Mouse (Mus musculus) testis, adult 2 months (tissue): ENCODE measurements around the gene Hdac7. TPM values are rescaled to one million over a fixed set of nuclear protein-coding genes. Genes with fewer than 3 reads are reported as not detected.

Experiments used
- H3K27ac ChIP-seq: fragments of 200-500 bp; 2 replicates; pipeline ENCODE4 v1.5.1; 2012; ENCODE audit warnings: low read depth, low read length; ENCODE audit not compliant: control insufficient read depth, insufficient read depth
- H3K27me3 ChIP-seq: fragments of 200-500 bp; 2 replicates; pipeline ENCODE4 v1.6.1; 2012; ENCODE audit warnings: mild to moderate bottlenecking, low read length, moderate library complexity; ENCODE audit not compliant: control insufficient read depth, insufficient read depth
- H3K36me3 ChIP-seq: fragments of 200-500 bp; 2 replicates; pipeline ENCODE4 v1.6.1; 2012; ENCODE audit warnings: mild to moderate bottlenecking, low read length; ENCODE audit not compliant: control insufficient read depth, insufficient read depth
- H3K4me1 ChIP-seq: fragments of 200-500 bp; 2 replicates; pipeline ENCODE4 v1.6.1; 2012; ENCODE audit warnings: low read length; ENCODE audit not compliant: control insufficient read depth, insufficient read depth
- H3K4me3 ChIP-seq: fragments of 200-500 bp; 2 replicates; pipeline ENCODE4 v1.5.1; 2012; ENCODE audit warnings: low read depth, mild to moderate bottlenecking, low read length, moderate library complexity, mixed read lengths; ENCODE audit not compliant: control insufficient read depth
- CTCF ChIP-seq: fragments of 200-500 bp; IDR thresholded peaks from 2 replicates; pipeline ENCODE4 v1.5.1; 2012; ENCODE audit warnings: low read depth, mild to moderate bottlenecking, inconsistent platforms, low read length, moderate library complexity; ENCODE audit not compliant: control insufficient read depth, insufficient read depth, insufficient replicate concordance
- POLR2A ChIP-seq: fragments of 200-500 bp; IDR thresholded peaks from 2 replicates; pipeline ENCODE4 v1.6.1; 2012; ENCODE audit warnings: low read depth, mild to moderate bottlenecking, inconsistent platforms, low read length, moderate library complexity; ENCODE audit not compliant: control insufficient read depth
- polyA plus RNA-seq: library from polyadenylated mRNA; depleted of rRNA; stranded (reverse); fragments of >200 nt; gene quantifications from 2 replicates; pipeline ENCODE4 v1.2.3, GENCODE M21; 2012; rRNA removed

Hdac7 gene
- polyA plus RNA-seq, 1 experiment = 6.1 TPM

DNA sequence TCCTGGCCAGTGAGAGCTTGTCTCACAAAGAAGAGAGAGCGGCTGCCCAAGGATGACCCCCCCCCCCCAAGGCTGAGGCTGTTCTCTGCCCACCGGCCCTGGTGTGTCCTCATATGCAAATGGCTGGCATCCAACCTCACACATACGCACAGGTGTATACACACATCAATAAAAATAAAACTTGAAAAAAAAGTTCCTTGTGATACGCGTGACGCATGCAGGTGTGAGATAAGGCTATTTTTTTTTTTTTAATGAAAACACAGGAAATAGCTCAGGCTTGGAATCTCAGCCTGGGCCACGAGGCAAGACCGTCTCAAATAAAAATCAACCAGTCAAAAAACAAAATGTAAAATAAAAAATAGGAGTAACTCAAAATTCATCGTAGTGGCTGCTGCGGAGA, 98.0 kb downstream of the Hdac7 start:
- TF ChIP-seq POLR2A (no peak), CTCF (no peak)
- Histone ChIP-seq H3K4me1 (peaks cover 9% of the 10 kb centered on the region), H3K36me3 (no peaks in the 10 kb centered on the region), H3K27me3 (no peaks in the 10 kb centered on the region), H3K4me3 (peak overlapping the region; percentile 83), H3K27ac (no peak overlapping the region; the same call in 1 of the 2 replicates)

GRCm38 (mm10) chr15:97745331-97745730, 99.0 kb downstream of the Hdac7 start:
- Histone ChIP-seq H3K27ac (peak overlapping the region; percentile 56), H3K4me1 (peaks cover 11% of the 10 kb centered on the region), H3K4me3 (no peak overlapping the region), H3K36me3 (no peaks in the 10 kb centered on the region), H3K27me3 (no peaks in the 10 kb centered on the region)
- TF ChIP-seq CTCF (no peak), POLR2A (no peak; the same call in 1 of the 2 replicates)

- no peaks in the 10 kb centered on the region for H3K36me3 ChIP-seq
- peak overlapping the region; percentile 56 for H3K27ac ChIP-seq
- no peaks in the 10 kb centered on the region for H3K27me3 ChIP-seq
- no peak overlapping the region for H3K4me3 ChIP-seq
- TF ChIP-seq POLR2A = no peak
- no peak for TF ChIP-seq CTCF
- H3K4me1 ChIP-seq = peaks cover 11% of the 10 kb centered on the region
Measured at GRCm38 (mm10) chr15:97744930-97745329, 99.4 kb downstream of the Hdac7 start.

DNA sequence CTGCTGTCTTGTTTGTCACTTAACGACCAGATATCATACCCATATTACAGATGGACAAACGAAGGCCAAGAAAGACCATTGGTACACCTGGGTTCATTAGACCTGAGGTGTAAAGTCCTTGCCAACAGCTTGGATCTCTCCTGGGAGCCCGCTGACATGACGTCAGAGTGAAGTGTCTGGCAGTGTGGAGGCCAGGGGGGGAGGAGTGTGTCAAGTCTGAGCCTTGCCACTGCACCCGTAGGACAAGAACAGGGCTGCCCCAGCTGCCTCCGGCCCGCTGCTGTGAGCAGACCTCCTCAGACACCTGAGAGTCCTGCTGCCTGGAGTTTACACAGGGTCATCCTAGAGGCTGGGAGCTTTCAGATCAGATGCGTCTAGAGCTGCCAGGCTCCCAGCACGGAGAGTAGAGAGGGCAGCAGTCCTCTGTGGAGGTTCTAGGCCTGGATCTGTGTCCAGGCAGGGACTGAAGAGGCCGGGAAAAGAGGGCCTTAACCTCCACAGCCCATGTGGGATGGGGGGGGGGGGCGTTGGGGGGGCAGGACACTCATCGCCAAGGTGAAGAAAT, 100.3 kb downstream of the Hdac7 start:
- H3K4me3 ChIP-seq = no peak overlapping the region
- H3K36me3 ChIP-seq = no peaks in the 10 kb centered on the region
- no peak overlapping the region for H3K27ac ChIP-seq
- H3K4me1 ChIP-seq = peaks cover 11% of the 10 kb centered on the region
- no peaks in the 10 kb centered on the region for H3K27me3 ChIP-seq
- TF ChIP-seq POLR2A = no peak
- TF ChIP-seq CTCF = no peak

DNA sequence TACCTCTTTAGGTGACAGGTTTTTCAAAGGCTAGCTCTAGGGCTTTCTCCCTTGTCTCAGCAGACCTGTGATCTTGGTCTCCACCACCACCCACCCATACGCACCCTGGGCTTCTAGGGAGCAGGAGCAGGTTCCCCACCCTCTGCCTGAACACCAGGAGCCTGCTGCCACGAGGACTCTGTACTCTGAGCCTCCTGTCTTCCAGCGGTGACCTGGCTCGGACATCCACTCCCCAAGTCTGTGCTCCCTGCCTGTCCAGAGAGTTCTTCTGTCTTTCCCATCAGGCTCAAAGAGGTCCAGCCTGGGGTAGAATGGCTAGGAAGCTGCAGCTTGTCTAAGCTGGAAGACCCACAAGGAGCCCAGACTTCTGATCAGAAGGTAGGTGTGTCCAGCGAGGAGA, 101.1 kb downstream of the Hdac7 start:
- Histone ChIP-seq H3K4me1 (peaks cover 11% of the 10 kb centered on the region), H3K36me3 (no peaks in the 10 kb centered on the region), H3K27me3 (no peaks in the 10 kb centered on the region), H3K4me3 (no peak overlapping the region), H3K27ac (no peak overlapping the region)
- TF ChIP-seq POLR2A (no peak), CTCF (no peak)

Other genes starting within 250 kb of the Hdac7 start
- 3.7 and 3.9 TPM in 2 replicates for gene Rpap3, start 138.7 kb downstream of the Hdac7 start, polyA plus RNA-seq
- 0.89 and 1.1 TPM in 2 replicates for gene Endou, start 113.2 kb downstream of the Hdac7 start, polyA plus RNA-seq
- 16.1 and 16.3 TPM in 2 replicates for gene Rapgef3, start 76.5 kb downstream of the Hdac7 start, polyA plus RNA-seq
- 16.3 and 17.0 TPM in 2 replicates for gene Slc48a1, start 66.0 kb downstream of the Hdac7 start, polyA plus RNA-seq
- 5.4 and 5.7 TPM in 2 replicates for gene Vdr, start 66.1 kb upstream of the Hdac7 start, polyA plus RNA-seq
- 55.7 and 58.7 TPM in 2 replicates for gene Tmem106c, start 119.7 kb upstream of the Hdac7 start, polyA plus RNA-seq
- 13.5 and 14.6 TPM in 2 replicates for gene Col2a1, start 160.2 kb upstream of the Hdac7 start, polyA plus RNA-seq
- 117 and 124 TPM in 2 replicates for gene Pfkm, start 248.1 kb upstream of the Hdac7 start, polyA plus RNA-seq
- gene Senp1, start 249.2 kb upstream of the Hdac7 start, polyA plus RNA-seq = 24.8 and 27.3 TPM in 2 replicates